Mouse (Mus musculus) forebrain, embryonic 14.5 days (tissue): Measurements from ENCODE around the gene Hmbs. TPM values are rescaled to one million over a fixed set of nuclear protein-coding genes. Genes with fewer than 3 reads are reported as not detected.

Source experiments
- ATAC-seq: fragments of 200-750 bp; cut with Nextera tagmentation; 2 replicates; pipeline ENCODE4 v1.8.0; 2017; ENCODE audit warnings: mild to moderate bottlenecking, moderate library complexity
- DNase-seq: peaks from one replicate; pipeline ENCODE4 v3.0.0-alpha.2; 2015; ENCODE audit warnings: low spot score
- H3K27ac ChIP-seq: fragments of 300-500 bp; sonication (generic); 2 replicates; pipeline ENCODE4 v1.5.1; 2014; ENCODE audit warnings: low read depth, mild to moderate bottlenecking, control low read depth, low read length, moderate library complexity
- H3K27me3 ChIP-seq: fragments of 300-500 bp; sonication (generic); replicated peaks from 2 replicates; pipeline ENCODE4 v1.6.1; 2014; ENCODE audit warnings: low read length, control low read depth, mixed read lengths; ENCODE audit not compliant: control insufficient read depth, insufficient read depth
- H3K36me3 ChIP-seq: fragments of 300-500 bp; sonication (generic); 2 replicates; pipeline ENCODE4 v1.6.1; 2014; ENCODE audit warnings: low read length, control low read depth; ENCODE audit not compliant: control insufficient read depth, insufficient read depth
- H3K4me1 ChIP-seq: fragments of 300-500 bp; sonication (generic); 2 replicates; pipeline ENCODE4 v1.6.1; 2014; ENCODE audit warnings: antibody characterized with exemption, low read length, control low read depth; ENCODE audit not compliant: control insufficient read depth, insufficient read depth
- H3K4me2 ChIP-seq: fragments of 300-500 bp; sonication (generic); 2 replicates; pipeline ENCODE4 v1.6.1; 2014; ENCODE audit warnings: mild to moderate bottlenecking, control low read depth, low read length
- H3K4me3 ChIP-seq: fragments of 300-500 bp; sonication (generic); 2 replicates; pipeline ENCODE4 v1.5.1; 2014; ENCODE audit warnings: low read depth, low read length, control low read depth
- H3K9ac ChIP-seq: fragments of 300-500 bp; sonication (generic); 2 replicates; pipeline ENCODE4 v1.6.1; 2014; ENCODE audit warnings: mild to moderate bottlenecking, low read length, control low read depth, moderate library complexity
- H3K9me3 ChIP-seq: fragments of 300-500 bp; sonication (generic); replicated peaks from 2 replicates; pipeline ENCODE4 v1.6.1; 2016; ENCODE audit warnings: low read length, control low read depth, mixed read lengths; ENCODE audit not compliant: control insufficient read depth
- WGBS: fragments of 180-500 bp; shearing (Covaris S2); extraction: QIAGEN DNeasy Blood & Tissue Kit; methylation state at CpG from one replicate; pipeline ENCODE4 v1.1.7; 2014; 5-methylcytosine and 5-hydroxymethylcytosine counted together
- polyA plus RNA-seq: library from polyadenylated mRNA; unstranded; fragments of >200 nt; fragmentation: Nextera tagmentation; extraction: Ambion mirVana; gene quantifications from 2 replicates; pipeline ENCODE4 v1.2.1, GENCODE M21; 2014

The Hmbs gene
- polyA plus RNA-seq, 1 experiment from 2014 or later = 74.3 TPM

GRCm38 (mm10) chr9:44320799-44321133, 23.3 kb downstream of the Hmbs start:
- DNase-seq (peak; percentile 37), ATAC-seq (peak; percentile 8; the same call in 1 of the 2 replicates)
- WGBS = 27% methylated on average over 6 of the region's 6 CpGs
- Histone ChIP-seq H3K27me3 (no peaks in the 10 kb centered on the region), H3K4me2 (peak overlapping the region; percentile 86), H3K36me3 (peaks cover 13% of the 10 kb centered on the region), H3K9me3 (no peaks in the 10 kb centered on the region), H3K27ac (peak overlapping the region; percentile 17), H3K4me3 (peak overlapping the region; percentile 92), H3K9ac (peak overlapping the region; percentile 54), H3K4me1 (peaks cover 22% of the 10 kb centered on the region)

GRCm38 (mm10) chr9:44319887-44320798, 23.9 kb downstream of the Hmbs start, which contains the start of gene C2cd2l:
Gene C2cd2l, minus strand, starts transcription at chr9:44320285.
- H3K4me3 ChIP-seq = peak within 1 kb of the TSS; percentile 92
- WGBS = under 1% methylated on average over 66 of the region's 67 CpGs
- ATAC-seq (peak; percentile 99), DNase-seq (peak; percentile 99)
- H3K4me2 ChIP-seq = peak within 1 kb of the TSS; percentile 86
- H3K27ac ChIP-seq = peak within 1 kb of the TSS; percentile 74
- no peaks in the 10 kb centered on the region for H3K9me3 ChIP-seq
- H3K27me3 ChIP-seq = no peaks in the 10 kb centered on the region
- peak within 1 kb of the TSS; percentile 93 for H3K9ac ChIP-seq
- peaks cover 19% of the 10 kb centered on the region for H3K36me3 ChIP-seq
- peaks cover 22% of the 10 kb centered on the region for H3K4me1 ChIP-seq

DNA sequence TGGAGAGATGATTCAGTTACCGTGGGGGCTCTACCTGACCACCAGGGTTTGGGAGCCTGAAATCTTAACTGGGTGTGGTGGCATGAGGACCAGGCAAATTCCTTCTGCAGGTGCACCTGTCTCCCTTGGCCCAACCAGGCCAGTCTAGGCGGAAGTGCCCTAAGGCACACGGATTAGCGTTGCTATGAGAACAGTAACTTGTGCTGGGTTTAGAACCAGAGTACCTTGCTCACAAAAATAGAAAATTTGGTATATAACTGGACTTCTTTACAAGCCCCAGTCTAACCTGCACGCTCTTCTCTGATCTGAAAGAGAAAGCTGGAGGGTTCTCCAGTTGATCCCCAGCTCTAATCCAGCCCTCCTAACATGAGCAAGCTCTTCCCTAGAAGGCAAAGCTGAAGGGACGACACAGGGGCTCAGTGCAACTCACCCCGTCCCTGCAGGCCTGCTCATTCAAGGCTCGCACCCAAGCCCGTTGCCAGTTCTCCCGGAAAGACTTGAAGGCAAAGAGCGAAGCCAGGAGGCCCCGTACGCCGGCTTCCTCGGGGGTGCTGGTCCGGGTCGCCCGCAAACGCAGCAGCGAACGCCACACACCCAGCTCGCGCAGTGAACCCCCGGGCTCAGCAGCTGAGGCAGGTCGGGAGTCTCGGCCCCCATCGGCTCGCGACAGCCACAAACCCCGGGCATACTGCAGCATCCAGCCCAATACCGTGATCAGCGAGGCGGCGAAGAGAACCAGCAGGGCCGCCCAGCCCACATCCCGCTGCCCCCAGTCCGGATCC, 24.7 kb downstream of the Hmbs start:
- Histone ChIP-seq H3K27ac (peak overlapping the region; percentile 74), H3K4me1 (peaks cover 22% of the 10 kb centered on the region), H3K9me3 (no peaks in the 10 kb centered on the region), H3K4me3 (peak overlapping the region; percentile 92), H3K36me3 (peaks cover 27% of the 10 kb centered on the region), H3K27me3 (no peaks in the 10 kb centered on the region), H3K9ac (peak overlapping the region; percentile 93), H3K4me2 (peak overlapping the region; percentile 86)
- 1% methylated on average over 37 of the region's 37 CpGs for WGBS
- DNase-seq = no peak
- peak; percentile 21; the same call in 1 of the 2 replicates for ATAC-seq

DNA sequence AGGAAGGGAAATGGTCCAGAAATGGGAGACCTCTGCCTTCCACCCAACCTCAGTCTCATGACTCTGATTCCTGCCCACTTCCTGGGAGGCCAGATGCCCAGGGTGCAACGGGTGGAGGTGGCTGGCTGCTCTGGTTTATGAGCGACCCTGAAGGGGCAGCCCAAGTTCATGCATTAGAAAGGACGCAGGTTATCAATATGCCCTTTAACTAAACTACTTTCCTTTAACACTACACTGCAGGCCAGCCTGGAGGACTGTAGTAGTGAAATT, 25.3 kb downstream of the Hmbs start:
- Histone ChIP-seq H3K9ac (peak overlapping the region; percentile 93), H3K4me2 (peak overlapping the region; percentile 86), H3K4me3 (peak overlapping the region; percentile 92), H3K9me3 (no peaks in the 10 kb centered on the region), H3K4me1 (peaks cover 22% of the 10 kb centered on the region), H3K27ac (no peak overlapping the region), H3K36me3 (peaks cover 32% of the 10 kb centered on the region), H3K27me3 (no peaks in the 10 kb centered on the region)
- DNase-seq (no peak), ATAC-seq (no peak)
- 32% methylated on average over 3 of the region's 3 CpGs for WGBS

- WGBS = 43% methylated on average over 5 of the region's 5 CpGs
- Histone ChIP-seq H3K27me3 (no peaks in the 10 kb centered on the region), H3K4me3 (peak overlapping the region; percentile 92), H3K4me2 (peak overlapping the region; percentile 86), H3K9ac (peak overlapping the region; percentile 93), H3K9me3 (no peaks in the 10 kb centered on the region), H3K27ac (no peak overlapping the region), H3K36me3 (peaks cover 37% of the 10 kb centered on the region), H3K4me1 (peaks cover 22% of the 10 kb centered on the region)
- DNase-seq (no peak), ATAC-seq (no peak)
These were observed 25.8 kb downstream of the Hmbs start for GRCm38 (mm10) chr9:44318076-44318825.

GRCm38 (mm10) chr9:44317452-44317851, 26.6 kb downstream of the Hmbs start:
- Histone ChIP-seq H3K4me2 (no peak overlapping the region), H3K36me3 (peaks cover 45% of the 10 kb centered on the region), H3K9me3 (no peaks in the 10 kb centered on the region), H3K4me1 (peaks cover 22% of the 10 kb centered on the region), H3K4me3 (no peak overlapping the region), H3K27ac (no peak overlapping the region), H3K27me3 (no peaks in the 10 kb centered on the region), H3K9ac (no peak overlapping the region)
- no peak for ATAC-seq
- no peak for DNase-seq
- WGBS = 74% methylated on average over 4 of the region's 4 CpGs

DNA sequence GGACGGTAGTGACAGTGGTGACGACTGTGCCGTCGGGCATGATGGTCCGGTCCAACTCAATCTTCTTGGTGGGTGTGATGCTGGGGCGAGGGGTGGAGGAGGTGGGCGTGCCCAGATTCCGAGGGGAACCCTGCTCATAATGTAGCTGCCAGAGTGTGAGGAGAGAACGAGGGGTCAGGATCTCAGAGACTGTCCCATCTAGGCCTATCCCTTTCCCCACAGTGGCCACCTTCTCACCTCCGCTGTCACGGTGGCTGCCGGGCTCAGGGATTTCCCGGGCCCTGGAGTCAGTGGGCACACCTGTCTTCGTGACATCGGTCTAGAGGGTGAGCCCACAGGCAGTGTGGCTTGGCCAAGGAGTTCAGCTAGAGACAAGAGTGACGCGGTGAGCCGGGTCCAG, 29.1 kb downstream of the Hmbs start:
- no peak overlapping the region for H3K27ac ChIP-seq
- 95% methylated on average over 18 of the region's 18 CpGs for WGBS
- H3K4me1 ChIP-seq = peaks cover 17% of the 10 kb centered on the region
- H3K4me3 ChIP-seq = no peak overlapping the region
- no peak for ATAC-seq
- no peak for DNase-seq
- no peaks in the 10 kb centered on the region for H3K27me3 ChIP-seq
- no peaks in the 10 kb centered on the region for H3K9me3 ChIP-seq
- H3K9ac ChIP-seq = no peak overlapping the region
- no peak overlapping the region for H3K4me2 ChIP-seq
- H3K36me3 ChIP-seq = peaks cover 54% of the 10 kb centered on the region

DNA sequence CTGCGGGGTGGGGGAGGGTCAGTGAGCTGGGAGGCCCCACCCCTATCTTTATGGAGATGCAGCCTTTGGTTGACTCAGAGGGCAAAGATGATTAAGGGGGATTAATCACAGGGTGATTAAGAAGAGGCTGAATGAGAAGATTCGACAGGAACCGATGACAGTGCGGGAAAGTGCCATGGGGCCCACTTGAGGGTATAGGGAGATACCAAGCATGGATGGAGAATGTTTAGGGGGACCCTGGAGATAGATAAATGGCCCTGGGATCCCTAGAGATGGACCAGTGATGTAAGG, 29.8 kb downstream of the Hmbs start:
- no peaks in the 10 kb centered on the region for H3K27me3 ChIP-seq
- H3K27ac ChIP-seq = no peak overlapping the region
- 62% methylated on average over 4 of the region's 4 CpGs for WGBS
- H3K4me1 ChIP-seq = peaks cover 15% of the 10 kb centered on the region
- no peak overlapping the region for H3K9ac ChIP-seq
- DNase-seq (no peak), ATAC-seq (no peak)
- H3K9me3 ChIP-seq = no peaks in the 10 kb centered on the region
- no peak overlapping the region for H3K4me2 ChIP-seq
- H3K4me3 ChIP-seq = no peak overlapping the region
- peaks cover 59% of the 10 kb centered on the region for H3K36me3 ChIP-seq
